Mouse (Mus musculus) embryonic fibroblast, embryonic 13.5 days (primary cell): ENCODE results near the gene Fam187a.

Source experiments
- CTCF ChIP-seq: IDR thresholded peaks from 2 replicates; pipeline ENCODE4 v1.5.1; 2011; ENCODE audit warnings: mild to moderate bottlenecking, control low read depth, low read length, moderate library complexity, borderline replicate concordance; ENCODE audit not compliant: insufficient read depth
- POLR2A ChIP-seq: IDR thresholded peaks from 2 replicates; pipeline ENCODE4 v1.6.1; 2011; ENCODE audit warnings: low read depth, mild to moderate bottlenecking, control low read depth, low read length, moderate library complexity

- TF ChIP-seq CTCF, result no peak
- TF ChIP-seq POLR2A, result no peak
Measured at GRCm38 (mm10) chr11:102838126-102838525, 46.8 kb upstream of the Fam187a start.
